Mouse (Mus musculus): ENCODE results near the gene Ccdc107.

GRCm38 (mm10) chr4:43492101-43492820 lies 439 bp upstream of the Ccdc107 start:
- TF ChIP-seq GATA1 (IDR thresholded peaks at IDR 0.05; ENCODE audit: low read length) (no peak), TAL1 (IDR thresholded peaks at IDR 0.05; ENCODE audit: low read length) (no peak)
